Mouse (Mus musculus): ENCODE data around the gene Zranb2.

GRCm38 (mm10) chr3:157502216-157502615, 31.7 kb upstream of the Zranb2 start:
- no peak for TF ChIP-seq CTCF (IDR thresholded peaks at IDR 0.05; ENCODE audit: control insufficient read depth, insufficient read depth, low read length)
- TF ChIP-seq POLR2A (IDR thresholded peaks at IDR 0.05; ENCODE audit: borderline replicate concordance, control insufficient read depth, low read depth, low read length): no peak

All from bone marrow, adult 2 months (tissue).